Mouse (Mus musculus): ENCODE data around the gene Usp25. TPM values are rescaled to one million over a fixed set of nuclear protein-coding genes. Genes with fewer than 3 reads are reported as not detected.
A peak's percentile ranks its signal among the peaks of the same experiment; 100 is the strongest.

The Usp25 gene
- polyA plus RNA-seq, 1 experiment from 2014 or later, result 20.4 TPM

DNA sequence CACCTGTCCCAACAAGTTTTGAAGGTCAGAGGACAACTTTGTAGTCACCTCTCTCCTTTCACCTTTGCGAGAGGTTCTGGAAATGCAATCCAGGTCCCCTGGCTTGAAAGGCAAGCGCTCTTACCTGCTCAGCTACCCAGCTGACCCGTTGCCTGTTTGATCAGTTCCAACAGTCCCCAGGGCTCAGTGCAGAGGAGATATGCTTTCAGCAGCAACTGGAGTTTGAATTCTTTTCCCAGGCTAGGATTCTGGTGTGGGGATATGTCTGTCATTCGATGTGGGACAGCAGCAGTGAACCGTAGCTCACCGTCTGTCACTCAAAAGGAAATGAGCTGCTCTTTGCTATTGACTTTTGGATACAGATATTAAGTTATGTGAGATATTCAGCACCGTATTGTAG, 4.4 kb downstream of the Usp25 start:
- no peak for ATAC-seq (replicated peaks; ENCODE audit: insufficient number of reproducible peaks, insufficient read depth, low FRiP score, low read depth)
- Histone ChIP-seq H3K9ac (no peak overlapping the region), H3K27ac (0 out of 2 replicates have a peak overlapping the region, but pooled peaks have one; percentile 31), H3K27me3 (no peaks in the 10 kb centered on the region), H3K36me3 (no peaks in the 10 kb centered on the region), H3K4me3 (no peak overlapping the region), H3K9me3 (replicated peaks) (no peaks in the 10 kb centered on the region), H3K4me1 (replicated peaks) (peaks cover 30% of the 10 kb centered on the region), H3K4me2 (no peak overlapping the region)
- 53% methylated on average over 7 of the region's 7 CpGs for WGBS

GRCm38 (mm10) chr16:77020190-77020589, 6.7 kb downstream of the Usp25 start:
- no peak overlapping the region for H3K27ac ChIP-seq
- H3K4me2 ChIP-seq, result no peak overlapping the region
- WGBS, result 53% methylated on average over 3 of the region's 3 CpGs
- ATAC-seq (replicated peaks; ENCODE audit: insufficient number of reproducible peaks, insufficient read depth, low FRiP score, low read depth), result no peak
- H3K9ac ChIP-seq, result no peak overlapping the region
- H3K4me1 ChIP-seq (replicated peaks), result peaks cover 32% of the 10 kb centered on the region
- no peaks in the 10 kb centered on the region for H3K27me3 ChIP-seq
- no peak overlapping the region for H3K4me3 ChIP-seq
- H3K36me3 ChIP-seq, result peaks cover 6% of the 10 kb centered on the region
- H3K9me3 ChIP-seq (replicated peaks), result peaks cover 4% of the 10 kb centered on the region; the same call in 1 of the 2 replicates

DNA sequence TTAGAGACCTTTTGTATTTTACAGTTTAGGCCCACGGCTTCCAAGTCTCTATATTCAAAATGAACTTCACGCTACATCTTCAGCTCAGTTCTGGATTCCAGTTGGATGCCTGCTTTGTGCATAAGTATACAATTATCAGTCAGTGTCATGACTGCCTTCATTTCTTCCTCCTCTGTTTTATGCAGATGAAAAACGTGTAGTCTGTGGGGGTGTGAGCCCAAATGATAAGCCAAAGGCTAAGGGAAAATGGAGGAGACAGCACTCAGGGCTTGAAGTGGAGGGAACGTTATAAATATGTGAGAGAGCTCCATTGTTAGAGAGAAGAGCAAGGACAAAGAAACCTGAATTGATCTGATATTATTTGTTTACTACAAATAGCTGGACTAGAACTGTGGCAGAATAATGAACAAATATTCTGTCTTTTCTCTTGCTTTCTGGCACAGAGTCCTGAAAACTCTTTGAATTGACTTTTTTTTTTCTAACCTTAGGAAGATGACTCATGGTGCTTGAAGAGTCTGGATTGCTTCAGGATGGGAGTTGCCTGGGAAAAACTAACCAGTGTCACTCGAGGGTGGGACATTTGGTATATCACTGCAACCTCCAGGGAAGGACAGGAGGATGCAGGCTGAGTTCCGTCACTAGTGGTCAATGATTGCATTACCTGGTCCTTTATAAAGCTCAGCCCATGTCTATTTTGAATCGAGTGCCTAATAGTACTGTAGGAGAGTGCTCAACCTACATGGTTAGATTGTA, 10.3 kb downstream of the Usp25 start:
- Histone ChIP-seq H3K9me3 (replicated peaks) (peaks cover 4% of the 10 kb centered on the region; the same call in 1 of the 2 replicates), H3K4me2 (no peak overlapping the region), H3K36me3 (peaks cover 8% of the 10 kb centered on the region), H3K4me1 (replicated peaks) (peaks cover 41% of the 10 kb centered on the region), H3K4me3 (no peak overlapping the region), H3K27me3 (no peaks in the 10 kb centered on the region), H3K27ac (no peak overlapping the region), H3K9ac (no peak overlapping the region)
- WGBS, result 75% methylated on average over 7 of the region's 7 CpGs
- no peak for ATAC-seq (replicated peaks; ENCODE audit: insufficient number of reproducible peaks, insufficient read depth, low FRiP score, low read depth)

- H3K27me3 ChIP-seq, result no peaks in the 10 kb centered on the region
- H3K36me3 ChIP-seq, result peaks cover 8% of the 10 kb centered on the region
- no peak overlapping the region for H3K4me2 ChIP-seq
- peaks cover 4% of the 10 kb centered on the region; the same call in 1 of the 2 replicates for H3K9me3 ChIP-seq (replicated peaks)
- peaks cover 47% of the 10 kb centered on the region for H3K4me1 ChIP-seq (replicated peaks)
- no peak for ATAC-seq (replicated peaks; ENCODE audit: insufficient number of reproducible peaks, insufficient read depth, low FRiP score, low read depth)
- no peak overlapping the region for H3K4me3 ChIP-seq
- WGBS, result 89% methylated on average over 4 of the region's 4 CpGs
- H3K9ac ChIP-seq, result no peak overlapping the region
- H3K27ac ChIP-seq, result no peak overlapping the region
Measured at GRCm38 (mm10) chr16:77026099-77026498, 12.6 kb downstream of the Usp25 start.

DNA sequence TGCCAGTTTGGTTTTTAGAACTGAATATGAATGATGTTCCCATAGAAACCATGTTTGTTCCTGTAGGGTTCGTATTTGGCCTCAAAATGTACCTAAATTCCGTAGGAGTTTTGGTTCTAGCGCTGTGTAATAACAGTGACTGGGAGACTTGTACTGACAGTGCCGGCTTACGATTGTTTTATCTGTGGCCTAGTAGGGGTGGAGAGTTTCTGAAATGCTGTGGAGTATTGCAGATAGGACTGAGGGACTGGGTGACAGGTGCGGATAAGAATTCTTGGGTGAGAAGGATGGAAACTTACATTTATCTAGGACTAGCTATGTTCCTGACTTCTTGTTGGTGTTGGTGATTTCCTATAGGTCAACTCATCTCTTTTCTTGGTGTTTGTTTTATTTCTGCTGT, 13.4 kb downstream of the Usp25 start:
- no peak for ATAC-seq (replicated peaks; ENCODE audit: insufficient number of reproducible peaks, insufficient read depth, low FRiP score, low read depth)
- Histone ChIP-seq H3K9ac (no peak overlapping the region), H3K4me2 (no peak overlapping the region)

DNA sequence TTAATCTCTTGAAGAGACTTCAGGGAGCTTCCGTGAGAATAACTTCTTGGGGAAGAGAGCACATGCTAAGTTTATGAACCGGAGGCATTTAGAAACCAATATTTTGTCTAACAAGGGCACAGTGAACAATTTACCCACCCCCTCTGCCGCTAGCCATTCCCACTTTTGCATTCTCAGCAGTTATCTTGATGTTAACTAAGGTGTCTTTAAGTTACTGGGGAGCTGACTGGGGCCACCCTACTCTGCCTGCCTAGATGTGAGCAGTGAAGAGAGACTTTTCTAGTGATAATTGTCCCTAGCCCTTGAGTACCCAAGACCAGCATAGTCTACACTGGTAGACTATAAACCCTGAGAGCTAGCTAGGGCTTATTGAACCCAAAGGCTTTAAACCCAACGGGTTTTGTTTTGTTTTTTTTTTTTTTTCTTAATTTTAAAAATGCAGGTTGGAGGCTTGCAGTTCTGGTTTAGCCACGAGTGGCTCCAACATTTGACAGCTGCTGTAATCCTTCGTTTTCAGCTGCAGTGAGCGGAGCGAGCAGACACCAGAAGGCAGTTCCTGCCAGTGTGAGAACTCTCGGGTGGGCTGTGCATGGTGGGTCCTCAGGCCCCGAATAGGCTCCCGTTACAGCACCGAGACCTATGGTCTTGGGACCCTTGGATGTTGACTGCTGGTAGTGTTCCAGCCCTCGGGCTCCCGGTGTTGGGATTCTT, 14.6 kb downstream of the Usp25 start:
- Histone ChIP-seq H3K36me3 (peaks cover 8% of the 10 kb centered on the region), H3K27me3 (no peaks in the 10 kb centered on the region), H3K9me3 (replicated peaks) (peaks cover 4% of the 10 kb centered on the region; the same call in 1 of the 2 replicates), H3K4me1 (replicated peaks) (peaks cover 48% of the 10 kb centered on the region), H3K4me2 (peak overlapping the region; percentile 62), H3K9ac (peak overlapping the region; percentile 36; the same call in 1 of the 2 replicates), H3K4me3 (peak overlapping the region; percentile 35), H3K27ac (peak overlapping the region; percentile 80)
- peak; percentile 25; the same call in 1 of the 2 replicates for ATAC-seq (replicated peaks; ENCODE audit: insufficient number of reproducible peaks, insufficient read depth, low FRiP score, low read depth)
- WGBS, result 36% methylated on average over 14 of the region's 14 CpGs

More for the DNA sequence above, 13.4 kb downstream of the Usp25 start:
- no peak overlapping the region for H3K27ac ChIP-seq
- H3K4me3 ChIP-seq, result no peak overlapping the region
- 38% methylated on average over 6 of the region's 6 CpGs for WGBS
- peaks cover 4% of the 10 kb centered on the region; the same call in 1 of the 2 replicates for H3K9me3 ChIP-seq (replicated peaks)
- H3K36me3 ChIP-seq, result peaks cover 8% of the 10 kb centered on the region
- H3K27me3 ChIP-seq, result no peaks in the 10 kb centered on the region
- peaks cover 48% of the 10 kb centered on the region for H3K4me1 ChIP-seq (replicated peaks)

DNA sequence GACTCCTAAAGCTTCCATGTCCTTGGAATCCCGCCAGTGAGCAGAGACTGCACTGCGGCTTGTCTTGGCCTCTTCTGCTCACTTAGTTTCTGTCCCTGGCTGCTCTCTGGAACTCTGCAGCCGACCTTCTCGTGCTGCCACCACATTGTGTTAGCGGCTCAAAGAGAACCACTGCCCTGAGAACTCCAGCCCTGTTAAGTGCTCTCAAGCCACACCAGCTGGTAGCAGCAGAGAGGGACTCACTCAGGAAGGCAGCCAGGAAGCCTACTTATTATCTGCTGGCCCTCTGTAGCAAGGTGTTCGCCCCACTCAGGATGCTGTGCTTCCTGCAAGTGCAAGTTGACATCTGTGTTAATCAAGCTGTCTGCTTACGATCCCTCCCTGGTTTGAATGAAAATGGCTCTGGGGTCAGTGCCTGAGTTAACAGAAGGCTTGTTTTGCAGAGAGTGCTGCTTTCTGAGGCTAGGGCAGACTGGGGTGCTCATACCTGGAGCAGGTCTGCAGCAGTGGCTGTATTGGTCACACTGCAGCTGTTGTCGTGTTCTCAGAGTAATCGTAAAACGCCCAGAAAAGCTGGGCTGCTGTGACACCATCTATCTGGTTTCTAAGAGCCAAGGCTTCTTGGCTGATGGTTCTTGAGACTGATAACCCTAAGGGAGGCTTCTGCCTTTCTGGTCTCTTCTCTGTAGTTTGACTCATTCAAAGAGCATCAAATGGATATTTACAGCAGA, 15.3 kb downstream of the Usp25 start:
- ATAC-seq (replicated peaks; ENCODE audit: insufficient number of reproducible peaks, insufficient read depth, low FRiP score, low read depth), result peak; percentile 76

GRCm38 (mm10) chr16:77030435-77030834, 16.9 kb downstream of the Usp25 start:
- Histone ChIP-seq H3K36me3 (peaks cover 4% of the 10 kb centered on the region), H3K4me1 (replicated peaks) (peaks cover 48% of the 10 kb centered on the region), H3K9ac (no peak overlapping the region), H3K27me3 (no peaks in the 10 kb centered on the region), H3K4me2 (no peak overlapping the region), H3K4me3 (no peak overlapping the region), H3K27ac (no peak overlapping the region), H3K9me3 (replicated peaks) (no peaks in the 10 kb centered on the region)
- ATAC-seq (replicated peaks; ENCODE audit: insufficient number of reproducible peaks, insufficient read depth, low FRiP score, low read depth), result no peak
- WGBS, result 27% methylated on average over 2 of the region's 2 CpGs

More for the DNA sequence above, 15.3 kb downstream of the Usp25 start:
- Histone ChIP-seq H3K4me3 (peak overlapping the region; percentile 35), H3K4me1 (replicated peaks) (peaks cover 46% of the 10 kb centered on the region), H3K9ac (peak overlapping the region; percentile 36; the same call in 1 of the 2 replicates), H3K27ac (peak overlapping the region; percentile 80), H3K36me3 (peaks cover 8% of the 10 kb centered on the region), H3K9me3 (replicated peaks) (peaks cover 4% of the 10 kb centered on the region; the same call in 1 of the 2 replicates), H3K4me2 (peak overlapping the region; percentile 62), H3K27me3 (no peaks in the 10 kb centered on the region)
- 28% methylated on average over 10 of the region's 10 CpGs for WGBS

GRCm38 (mm10) chr16:77034329-77034728, 20.8 kb downstream of the Usp25 start:
- ATAC-seq (replicated peaks; ENCODE audit: insufficient number of reproducible peaks, insufficient read depth, low FRiP score, low read depth), result no peak
- no peak overlapping the region for H3K4me3 ChIP-seq
- no peaks in the 10 kb centered on the region for H3K27me3 ChIP-seq
- no peak overlapping the region for H3K9ac ChIP-seq
- no peaks in the 10 kb centered on the region for H3K9me3 ChIP-seq (replicated peaks)
- WGBS, result 74% methylated on average over 5 of the region's 5 CpGs
- no peak overlapping the region for H3K4me2 ChIP-seq
- peaks cover 17% of the 10 kb centered on the region for H3K36me3 ChIP-seq
- no peak overlapping the region for H3K27ac ChIP-seq
- H3K4me1 ChIP-seq (replicated peaks), result peaks cover 19% of the 10 kb centered on the region

DNA sequence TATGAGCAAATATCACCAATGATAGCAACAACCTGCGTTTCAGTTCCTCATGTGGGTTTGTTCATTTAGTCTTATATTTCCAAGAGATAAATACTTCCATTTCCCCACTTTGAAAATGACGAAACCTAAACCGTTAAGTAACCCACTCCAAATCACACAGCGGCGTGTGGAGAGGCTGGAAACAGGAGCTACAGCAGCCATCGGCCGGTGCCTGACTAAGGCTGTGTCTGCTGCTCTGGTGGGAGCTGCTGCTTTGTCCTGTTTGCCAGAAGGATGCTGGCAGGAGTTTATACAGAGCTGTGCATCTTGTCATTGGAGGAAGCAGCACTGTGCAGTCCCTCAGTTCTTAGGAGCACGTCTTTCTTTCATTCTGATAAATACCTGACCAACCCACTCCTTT, 21.2 kb downstream of the Usp25 start:
- Histone ChIP-seq H3K4me1 (replicated peaks) (peaks cover 15% of the 10 kb centered on the region), H3K9me3 (replicated peaks) (no peaks in the 10 kb centered on the region), H3K36me3 (peaks cover 19% of the 10 kb centered on the region), H3K4me3 (no peak overlapping the region), H3K27me3 (no peaks in the 10 kb centered on the region), H3K27ac (no peak overlapping the region), H3K9ac (no peak overlapping the region), H3K4me2 (no peak overlapping the region)
- ATAC-seq (replicated peaks; ENCODE audit: insufficient number of reproducible peaks, insufficient read depth, low FRiP score, low read depth), result no peak
- 81% methylated on average over 8 of the region's 8 CpGs for WGBS

GRCm38 (mm10) chr16:77041573-77041972, 28.1 kb downstream of the Usp25 start:
- no peaks in the 10 kb centered on the region for H3K9me3 ChIP-seq (replicated peaks)
- peak; percentile 72 for ATAC-seq (replicated peaks; ENCODE audit: insufficient number of reproducible peaks, insufficient read depth, low FRiP score, low read depth)
- WGBS, result 53% methylated on average over 5 of the region's 5 CpGs
- peaks cover 18% of the 10 kb centered on the region; the same call in 1 of the 2 replicates for H3K36me3 ChIP-seq
- no peak overlapping the region for H3K27ac ChIP-seq
- H3K4me3 ChIP-seq, result no peak overlapping the region
- H3K27me3 ChIP-seq, result no peaks in the 10 kb centered on the region
- H3K9ac ChIP-seq, result no peak overlapping the region
- no peak overlapping the region for H3K4me2 ChIP-seq
- H3K4me1 ChIP-seq (replicated peaks), result peaks cover 13% of the 10 kb centered on the region

All from heart, embryonic 15.5 days (tissue).